Mouse (Mus musculus) ES-E14 (cell line): ENCODE results near the gene Spc25.

Experiments
- CHD2 ChIP-seq: IDR thresholded peaks from 2 replicates; pipeline ENCODE4 v1.6.1; 2014; ENCODE audit warnings: mild to moderate bottlenecking, low read depth, low read length, inconsistent platforms
- MAFK ChIP-seq: IDR thresholded peaks from 2 replicates; pipeline ENCODE4 v1.6.1; 2014; ENCODE audit warnings: mild to moderate bottlenecking, low read depth, low read length, inconsistent platforms; ENCODE audit not compliant: insufficient read depth
- ZNF384 ChIP-seq: IDR thresholded peaks from 2 replicates; pipeline ENCODE4 v1.6.1; 2012; ENCODE audit warnings: low read depth, low read length, inconsistent platforms

DNA sequence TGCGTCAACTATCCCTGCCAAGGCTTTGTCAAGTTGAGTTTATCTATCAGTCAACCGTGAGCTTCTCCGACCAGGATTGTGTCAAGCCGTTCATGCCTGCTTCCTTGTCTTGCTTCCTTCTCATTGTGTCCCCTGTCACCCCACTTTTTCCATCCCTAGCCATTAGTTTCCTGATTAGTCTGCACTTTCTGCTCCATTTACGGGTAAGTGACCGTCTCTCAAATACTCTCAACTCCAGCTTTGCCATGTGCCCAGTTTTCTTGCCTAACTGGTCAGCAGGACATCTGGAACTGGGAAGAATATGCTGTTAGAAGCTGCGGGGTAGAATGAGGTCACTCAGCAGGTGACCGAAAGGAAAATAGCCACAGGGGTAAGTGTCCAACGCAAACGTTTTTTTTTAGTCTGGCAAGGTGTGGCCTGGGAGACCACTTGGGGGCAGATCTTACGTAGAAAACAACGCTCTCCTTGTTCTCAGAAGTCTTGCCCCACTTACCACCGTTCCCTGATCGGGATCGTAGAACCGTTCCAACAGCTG lies 42.3 kb upstream of the Spc25 start:
- TF ChIP-seq MAFK (no peak), ZNF384 (no peak), CHD2 (no peak)
